Mouse (Mus musculus) spleen, adult 2 months (tissue): ENCODE measurements around the gene Smyd3.

Experiments used
- CTCF ChIP-seq: fragments of 200-500 bp; IDR thresholded peaks from 2 replicates; pipeline ENCODE4 v1.5.1; 2011; ENCODE audit warnings: mild to moderate bottlenecking, inconsistent platforms; ENCODE audit not compliant: insufficient read depth, insufficient read length, insufficient replicate concordance; ENCODE audit errors: extremely low read depth
- POLR2A ChIP-seq: fragments of 200-500 bp; IDR thresholded peaks from 2 replicates; pipeline ENCODE4 v1.6.1; 2011; ENCODE audit warnings: low read depth, low read length, inconsistent platforms

GRCm38 (mm10) chr1:179551921-179552320 is 34.1 kb upstream of the Smyd3 start:
- TF ChIP-seq POLR2A (no peak), CTCF (no peak)
